In the genomic region with DNA sequence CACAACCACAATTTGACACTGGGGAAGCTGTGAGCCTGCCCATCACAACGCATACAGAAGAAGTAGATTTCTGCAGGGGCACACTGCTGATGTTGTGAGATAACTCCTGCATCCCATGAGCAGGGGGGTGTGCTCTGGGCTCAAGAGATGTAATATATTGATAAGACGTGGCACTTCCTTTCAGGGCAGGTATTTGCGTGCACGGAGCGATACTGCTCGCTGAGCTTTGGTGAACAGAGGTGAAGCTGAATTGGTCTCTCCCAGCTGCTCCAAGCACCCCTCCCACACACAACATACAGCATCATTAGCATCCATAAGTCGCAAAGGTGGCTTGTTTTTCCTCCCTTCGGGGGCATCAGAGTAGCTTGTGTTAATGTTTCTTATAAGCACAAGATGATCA, we compare ENCODE assay signal across 27 mouse cellular contexts. TPM values are rescaled to one million over a fixed set of nuclear protein-coding genes. Genes with fewer than 3 reads are reported as not detected.
DNase-seq lines count a peak whose midpoint lies in the region; ATAC-seq lines count a peak whose summit lies in the region.
"Had no signal": no experiment of that assay in that cellular context is flagged by ENCODE, and none has a peak within 500 bp of the region (broad histone marks: within the 10 kb centered on the region; RNA-seq: fewer than 3 reads in every experiment).

No protein-coding gene starts in this region.

- intact Hi-C loops in heart, postnatal 14 days (cut with DNase I) = no loop called here

- no peak overlapping the region for H3K4me3 ChIP-seq in heart, embryonic 16.5 days (ENCODE audit: low read length)
- no peak overlapping the region for H3K4me3 ChIP-seq in neural tube, embryonic 15.5 days (replicated peaks)
- H3K4me3 ChIP-seq: embryonic facial prominence, embryonic 10.5 days; embryonic facial prominence, embryonic 15.5 days; forebrain, embryonic 12.5 days; heart, embryonic 10.5 days; hindbrain, embryonic 15.5 days; intestine, embryonic 15.5 days; liver, embryonic 13.5 days had no signal

- H3K4me2 ChIP-seq in heart, embryonic 16.5 days (ENCODE audit: low read depth, low read length) = peak overlapping the region; percentile 10; the same call in 1 of the 2 replicates
- H3K4me2 ChIP-seq in neural tube, embryonic 15.5 days = no peak overlapping the region
- H3K4me2 ChIP-seq: embryonic facial prominence, embryonic 15.5 days; forebrain, embryonic 12.5 days; hindbrain, embryonic 15.5 days; intestine, embryonic 15.5 days; liver, embryonic 13.5 days had no signal

- peak overlapping the region; percentile 90 for H3K27ac ChIP-seq in heart, embryonic 16.5 days (ENCODE audit: low read length)
- H3K27ac ChIP-seq in neural tube, embryonic 15.5 days (replicated peaks) = no peak overlapping the region
- H3K27ac ChIP-seq: embryonic facial prominence, embryonic 10.5 days; embryonic facial prominence, embryonic 15.5 days; forebrain, embryonic 12.5 days; heart, embryonic 10.5 days; hindbrain, embryonic 15.5 days; intestine, embryonic 15.5 days; liver, embryonic 13.5 days; macrophage had no signal

- H3K27me3 ChIP-seq in heart, embryonic 16.5 days (ENCODE audit: control insufficient read depth, insufficient read depth, low read length) = no peaks in the 10 kb centered on the region
- no peaks in the 10 kb centered on the region; the same call in 1 of the 2 replicates for H3K27me3 ChIP-seq in neural tube, embryonic 15.5 days (replicated peaks)
- H3K27me3 ChIP-seq: CH12.LX; embryonic facial prominence, embryonic 15.5 days; forebrain, embryonic 12.5 days; hindbrain, embryonic 15.5 days; intestine, embryonic 15.5 days had no signal

- WGBS in heart, embryonic 16.5 days = 81% methylated on average over 8 of the region's 8 CpGs
- 90% methylated on average over 8 of the region's 8 CpGs for WGBS in neural tube, embryonic 15.5 days

- ATAC-seq in heart, embryonic 16.5 days (replicated peaks; ENCODE audit: extremely low read depth, insufficient read depth, low FRiP score) = no peak
- peak; percentile 53 for ATAC-seq in inflammation-experienced regulatory T-cells, adult 6 months
- no peak for ATAC-seq in neural tube, embryonic 15.5 days (ENCODE audit: low FRiP score)
- ATAC-seq: intestine, embryonic 15.5 days had no signal

- peaks cover 11% of the 10 kb centered on the region for H3K4me1 ChIP-seq in heart, embryonic 16.5 days (ENCODE audit: control insufficient read depth, insufficient read depth, low read length)
- H3K4me1 ChIP-seq in neural tube, embryonic 15.5 days = no peaks in the 10 kb centered on the region
- H3K4me1 ChIP-seq: embryonic facial prominence, embryonic 15.5 days; hindbrain, embryonic 15.5 days; intestine, embryonic 15.5 days; liver, embryonic 13.5 days had no signal

- H3K36me3 ChIP-seq in heart, embryonic 16.5 days (ENCODE audit: control insufficient read depth, insufficient read depth) = no peaks in the 10 kb centered on the region
- no peaks in the 10 kb centered on the region for H3K36me3 ChIP-seq in neural tube, embryonic 15.5 days
- H3K36me3 ChIP-seq: embryonic facial prominence, embryonic 10.5 days; embryonic facial prominence, embryonic 15.5 days; forebrain, embryonic 12.5 days; heart, embryonic 10.5 days; hindbrain, embryonic 15.5 days; intestine, embryonic 15.5 days; liver, embryonic 13.5 days had no signal

- DNase-seq in heart, postnatal 14 days = no peak
- peak; percentile 15 to 48 for DNase-seq in urinary bladder, postnatal 36 days (ENCODE audit: low spot score in 2 of 2)
- no peak for DNase-seq in urinary bladder, postnatal 4 days (ENCODE audit: low spot score in 2 of 2)
- no peak for DNase-seq in gastrocnemius, postnatal 25 days
- DNase-seq: cerebellum, adult 8-10 months; liver, embryonic 13.5 days; lung, adult 2 months; midbrain, embryonic 14.5 days; thymus, adult 2 months; thymus, postnatal 4 days had no signal

- no peaks in the 10 kb centered on the region for H3K9me3 ChIP-seq in heart, embryonic 16.5 days (replicated peaks; ENCODE audit: control insufficient read depth, low read length)
- no peaks in the 10 kb centered on the region for H3K9me3 ChIP-seq in neural tube, embryonic 15.5 days (replicated peaks)
- H3K9me3 ChIP-seq: embryonic facial prominence, embryonic 10.5 days; embryonic facial prominence, embryonic 15.5 days; forebrain, embryonic 12.5 days; heart, embryonic 10.5 days; hindbrain, embryonic 15.5 days; intestine, embryonic 15.5 days; liver, embryonic 13.5 days had no signal

- H3K9ac ChIP-seq in heart, embryonic 16.5 days (ENCODE audit: low read length) = no peak overlapping the region
- H3K9ac ChIP-seq in neural tube, embryonic 15.5 days (replicated peaks) = no peak overlapping the region
- H3K9ac ChIP-seq: embryonic facial prominence, embryonic 15.5 days; forebrain, embryonic 12.5 days; forebrain, postnatal 0 days; hindbrain, embryonic 15.5 days; intestine, embryonic 15.5 days; liver, embryonic 13.5 days had no signal

RNA-seq across cellular contexts. Expression of a gene that starts 35.7 kb away (rescaled TPM):
- polyA plus RNA-seq in heart, embryonic 16.5 days (2015; fragmentation: Nextera tagmentation; extraction: Ambion mirVana) = 1.0 and 4.0 TPM in 2 replicates
- 1 to 10 TPM in 1 of 2 experiments, under 1 TPM in 1; 0.81 to 5.4 TPM for total RNA-seq in heart, postnatal 14 days (2021)
- 100 to 1,000 TPM in 1 of 3 experiments, 10 to 100 TPM in 2; 75.8 to 102 (median 78.8) TPM for polyA plus RNA-seq in inflammation-experienced regulatory T-cells, adult 6 months (2017; shearing (Covaris generic))
- 0.18 and 1.3 TPM in 2 replicates for polyA plus RNA-seq in neural tube, embryonic 15.5 days (2015; fragmentation: Nextera tagmentation; extraction: Ambion mirVana)
- under 1 TPM in 1 of 2 experiments, not detected in 1; 0.15 TPM for total RNA-seq in gastrocnemius, postnatal 25 days (2021)
- total RNA-seq: granulocyte monocyte progenitor cell, adult 5-6 weeks; layer of hippocampus, postnatal 36 days had no signal
- polyA plus RNA-seq: hindbrain, embryonic 15.5 days; midbrain, embryonic 14.5 days; neural tube, embryonic 11.5 days had no signal

RNA-seq across cellular contexts. Expression of a gene that starts 40.8 kb away (rescaled TPM):
- 0.42 and 0.62 TPM in 2 replicates for polyA plus RNA-seq in heart, embryonic 16.5 days (2015; fragmentation: Nextera tagmentation; extraction: Ambion mirVana)
- not detected for total RNA-seq in heart, postnatal 14 days (2021)
- polyA plus RNA-seq in inflammation-experienced regulatory T-cells, adult 6 months (2017; shearing (Covaris generic)) = 1 to 10 TPM; 3.4 to 5.0 (median 4.3) TPM
- polyA plus RNA-seq in neural tube, embryonic 15.5 days (2015; fragmentation: Nextera tagmentation; extraction: Ambion mirVana) = 0.45 TPM in 1 of 2 replicates, not detected in the other
- not detected for total RNA-seq in gastrocnemius, postnatal 25 days (2021)
- total RNA-seq: forebrain, postnatal 0 days; gastrocnemius, postnatal 10 days; layer of hippocampus, postnatal 36 days; left cerebral cortex, postnatal 4 days had no signal
- polyA plus RNA-seq: forebrain, embryonic 12.5 days; forebrain, postnatal 0 days; macrophage; midbrain, embryonic 14.5 days had no signal

Comparison
In these comparisons a context has a peak if more than half of its experiments do, and no peak if none do; other contexts are left out.
1. DNase-seq: peak in urinary bladder, postnatal 36 days (2 of 2); none in heart, postnatal 14 days (0 of 2), urinary bladder, postnatal 4 days (0 of 2) and gastrocnemius, postnatal 25 days (single experiment).
2. RNA of a gene that starts 35.7 kb away (polyA plus RNA-seq): 75.8 to 102 TPM in inflammation-experienced regulatory T-cells, adult 6 months; 1.0 to 4.0 TPM in heart, embryonic 16.5 days and 0.18 to 1.3 TPM in neural tube, embryonic 15.5 days; every median in the first group is over 10 times any median in the second.